Mouse (Mus musculus) G1E (cell line): ENCODE data around the gene Galr3.

Source experiments
- CTCF ChIP-seq: IDR thresholded peaks from 2 replicates; pipeline ENCODE4 v1.5.1; 2012; ENCODE audit warnings: low read depth, low read length, inconsistent platforms, mixed read lengths
- GATA1 ChIP-seq: IDR thresholded peaks from 2 replicates; pipeline ENCODE4 v1.6.1; 2012; ENCODE audit warnings: borderline replicate concordance, low read length, inconsistent platforms, mixed read lengths
- GATA2 ChIP-seq: IDR thresholded peaks from 2 replicates; pipeline ENCODE4 v1.6.1; 2012; ENCODE audit warnings: low read depth, low read length, inconsistent platforms, borderline replicate concordance
- POLR2AphosphoS5 ChIP-seq: IDR thresholded peaks from 2 replicates; pipeline ENCODE4 v1.6.1; 2012; ENCODE audit warnings: low read depth, low read length, inconsistent platforms; ENCODE audit not compliant: insufficient replicate concordance
- TAL1 ChIP-seq: conservative IDR thresholded peaks from 2 replicates; pipeline ENCODE4 v1.6.1; 2012; ENCODE audit warnings: low read depth, low read length, inconsistent platforms, mixed read lengths

GRCm38 (mm10) chr15:79071117-79072039 lies 29.7 kb downstream of the Galr3 start:
- TF ChIP-seq CTCF (peak; percentile 11; the same call in 1 of the 2 replicates), GATA1 (no peak), POLR2AphosphoS5 (no peak), GATA2 (no peak), TAL1 (no peak)
